Mouse (Mus musculus): ENCODE results near the gene Sart3. TPM values are rescaled to one million over a fixed set of nuclear protein-coding genes. Genes with fewer than 3 reads are reported as not detected.

Sart3 gene
- polyA plus RNA-seq, 1 experiment from 2014 or later = 52.0 TPM

DNA sequence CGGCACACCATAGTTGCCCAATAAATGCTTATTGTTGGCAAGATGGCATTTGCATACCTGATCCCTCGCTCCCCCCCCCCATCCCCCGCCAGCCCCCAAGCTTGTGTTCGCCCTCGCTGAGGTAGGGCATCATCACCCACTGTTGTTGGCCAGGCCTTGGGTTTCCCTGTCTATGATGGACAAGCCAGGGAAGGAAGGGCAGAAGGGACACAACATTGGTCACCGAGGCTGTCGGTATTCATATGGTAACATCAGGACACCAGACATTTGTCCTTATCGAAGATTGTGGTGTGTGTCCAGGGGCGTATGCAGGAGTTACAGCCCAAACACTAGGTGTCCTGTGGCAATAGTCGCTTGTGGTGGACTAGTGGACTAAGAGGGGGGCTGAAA, 36.2 kb downstream of the Sart3 start:
- peak overlapping the region; percentile 76 for H3K9ac ChIP-seq (ENCODE audit: low read depth, low read length)
- H3K27ac ChIP-seq (ENCODE audit: low read depth, low read length) = peak overlapping the region; percentile 90
- H3K27me3 ChIP-seq (replicated peaks; ENCODE audit: control insufficient read depth, insufficient read depth, low read length) = no peaks in the 10 kb centered on the region
- no peak for DNase-seq (ENCODE audit: low spot score)
- peaks cover 23% of the 10 kb centered on the region for H3K36me3 ChIP-seq (ENCODE audit: control insufficient read depth, insufficient read depth, low read length)
- H3K9me3 ChIP-seq (ENCODE audit: control insufficient read depth, low read length) = no peaks in the 10 kb centered on the region
- ATAC-seq (replicated peaks; ENCODE audit: low FRiP score) = 0 out of 2 replicates have a peak, but pooled peaks have one; percentile 3
- H3K4me2 ChIP-seq = peak overlapping the region; percentile 92
- peaks cover 14% of the 10 kb centered on the region for H3K4me1 ChIP-seq (replicated peaks; ENCODE audit: control insufficient read depth, insufficient read depth, low read length)
- 4% methylated on average over 10 of the region's 10 CpGs for WGBS
- H3K4me3 ChIP-seq (ENCODE audit: low read depth, low read length) = peak overlapping the region; percentile 79

DNA sequence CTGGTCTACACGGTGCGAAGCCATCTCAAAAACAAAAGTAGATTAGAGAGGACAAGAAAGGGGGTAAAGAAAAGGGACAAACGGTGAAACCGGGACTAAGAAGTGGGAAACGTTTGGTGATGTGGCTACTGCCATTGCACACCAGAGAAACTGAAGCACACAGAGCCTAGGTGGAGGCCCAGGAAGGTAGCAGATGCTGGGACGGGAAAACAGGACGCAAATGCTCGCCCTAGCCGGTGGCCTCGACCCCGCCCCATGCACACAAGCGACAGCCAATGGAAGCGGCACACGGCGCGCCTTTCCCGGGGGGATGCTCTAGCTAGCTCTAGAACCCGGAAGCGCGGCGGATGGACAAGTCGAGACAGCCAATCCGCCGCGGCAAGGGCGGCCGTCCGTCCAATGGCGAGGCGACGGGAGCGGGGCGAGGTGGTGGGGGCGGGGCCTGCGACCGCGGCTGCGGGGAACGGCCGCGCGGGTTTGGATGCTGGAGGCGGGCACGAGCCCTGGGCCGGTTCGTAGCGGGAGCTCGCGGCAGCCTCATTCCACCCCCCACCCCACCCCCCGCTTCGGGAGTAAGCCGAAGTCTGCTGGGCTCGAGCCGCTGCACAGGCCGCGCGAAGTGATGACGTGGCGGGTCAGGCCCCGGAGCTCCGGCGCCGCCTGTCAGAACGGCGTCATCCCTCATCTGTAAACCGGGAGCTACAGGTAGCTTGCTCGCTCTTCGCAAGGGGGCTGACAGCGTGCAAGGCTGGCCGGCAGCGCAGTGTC, 36.8 kb downstream of the Sart3 start, which contains the start of gene Ficd:
Gene Ficd (plus strand): TSS at position 459 of the 768 bp plus-strand sequence.
- H3K27ac ChIP-seq (ENCODE audit: low read depth, low read length) = peak within 1 kb of the TSS; percentile 90
- peak within 1 kb of the TSS; percentile 80 for H3K9ac ChIP-seq (ENCODE audit: low read depth, low read length)
- peak within 1 kb of the TSS; percentile 79 for H3K4me3 ChIP-seq (ENCODE audit: low read depth, low read length)
- H3K4me1 ChIP-seq (replicated peaks; ENCODE audit: control insufficient read depth, insufficient read depth, low read length) = peaks cover 14% of the 10 kb centered on the region
- DNase-seq (ENCODE audit: low spot score) (peak; percentile 96), ATAC-seq (replicated peaks; ENCODE audit: low FRiP score) (peak; percentile 96)
- 2% methylated on average over 69 of the region's 71 CpGs for WGBS
- H3K27me3 ChIP-seq (replicated peaks; ENCODE audit: control insufficient read depth, insufficient read depth, low read length) = no peaks in the 10 kb centered on the region
- peak within 1 kb of the TSS; percentile 92 for H3K4me2 ChIP-seq
- no peaks in the 10 kb centered on the region for H3K9me3 ChIP-seq (ENCODE audit: control insufficient read depth, low read length)
- peaks cover 18% of the 10 kb centered on the region for H3K36me3 ChIP-seq (ENCODE audit: control insufficient read depth, insufficient read depth, low read length)

DNA sequence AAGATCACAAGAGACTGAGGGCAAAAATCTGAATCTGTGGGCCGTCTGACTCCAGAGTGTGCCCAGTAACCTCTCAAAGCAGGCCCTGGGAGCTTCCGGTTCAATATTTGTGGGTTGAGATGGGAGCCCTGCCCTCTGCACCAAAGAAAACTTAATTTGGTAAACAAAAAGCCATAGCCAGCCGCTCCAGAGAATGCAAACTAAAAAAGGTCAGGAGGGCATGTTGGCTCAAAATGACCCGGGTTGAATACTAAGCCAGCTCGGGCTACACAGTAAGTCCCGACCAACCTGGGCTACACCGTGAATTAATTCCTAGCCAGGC, 37.3 kb downstream of the Sart3 start:
- peaks cover 14% of the 10 kb centered on the region for H3K4me1 ChIP-seq (replicated peaks; ENCODE audit: control insufficient read depth, insufficient read depth, low read length)
- H3K9me3 ChIP-seq (ENCODE audit: control insufficient read depth, low read length) = no peaks in the 10 kb centered on the region
- peak overlapping the region; percentile 90 for H3K27ac ChIP-seq (ENCODE audit: low read depth, low read length)
- ATAC-seq (replicated peaks; ENCODE audit: low FRiP score) (peak; percentile 40), DNase-seq (ENCODE audit: low spot score) (no peak)
- 27% methylated on average over 7 of the region's 7 CpGs for WGBS
- H3K27me3 ChIP-seq (replicated peaks; ENCODE audit: control insufficient read depth, insufficient read depth, low read length) = no peaks in the 10 kb centered on the region
- peaks cover 16% of the 10 kb centered on the region for H3K36me3 ChIP-seq (ENCODE audit: control insufficient read depth, insufficient read depth, low read length)
- peak overlapping the region; percentile 80 for H3K9ac ChIP-seq (ENCODE audit: low read depth, low read length)
- H3K4me3 ChIP-seq (ENCODE audit: low read depth, low read length) = peak overlapping the region; percentile 79
- peak overlapping the region; percentile 82 for H3K4me2 ChIP-seq

DNA sequence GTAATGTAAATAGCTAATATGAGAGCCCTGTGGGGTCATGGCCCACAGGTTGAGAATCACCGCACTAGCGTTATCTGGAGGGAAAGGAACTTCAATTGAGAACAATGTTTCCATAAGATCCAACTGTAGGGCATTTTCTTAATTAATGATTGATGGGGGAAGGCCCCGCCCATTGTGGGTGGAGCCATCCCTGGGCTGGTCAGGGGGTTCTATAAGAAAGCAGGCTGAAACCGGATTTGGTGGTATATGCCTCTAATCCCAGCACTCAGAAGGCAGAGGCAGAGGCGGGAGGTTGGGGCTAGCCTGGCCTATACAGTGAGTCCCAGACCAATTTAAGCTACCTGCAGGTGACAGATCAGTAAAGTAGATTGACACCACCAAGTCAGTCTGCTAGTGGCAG, 37.9 kb downstream of the Sart3 start:
- Histone ChIP-seq H3K27ac (ENCODE audit: low read depth, low read length) (peak overlapping the region; percentile 90; the same call in 1 of the 2 replicates), H3K27me3 (replicated peaks; ENCODE audit: control insufficient read depth, insufficient read depth, low read length) (no peaks in the 10 kb centered on the region), H3K4me2 (no peak overlapping the region; the same call in 1 of the 2 replicates), H3K4me1 (replicated peaks; ENCODE audit: control insufficient read depth, insufficient read depth, low read length) (peaks cover 14% of the 10 kb centered on the region), H3K36me3 (ENCODE audit: control insufficient read depth, insufficient read depth, low read length) (peaks cover 14% of the 10 kb centered on the region), H3K9me3 (ENCODE audit: control insufficient read depth, low read length) (no peaks in the 10 kb centered on the region), H3K4me3 (ENCODE audit: low read depth, low read length) (no peak overlapping the region), H3K9ac (ENCODE audit: low read depth, low read length) (peak overlapping the region; percentile 80; the same call in 1 of the 2 replicates)
- 65% methylated on average over 5 of the region's 5 CpGs for WGBS
- no peak for ATAC-seq (replicated peaks; ENCODE audit: low FRiP score)
- no peak for DNase-seq (ENCODE audit: low spot score)

DNA sequence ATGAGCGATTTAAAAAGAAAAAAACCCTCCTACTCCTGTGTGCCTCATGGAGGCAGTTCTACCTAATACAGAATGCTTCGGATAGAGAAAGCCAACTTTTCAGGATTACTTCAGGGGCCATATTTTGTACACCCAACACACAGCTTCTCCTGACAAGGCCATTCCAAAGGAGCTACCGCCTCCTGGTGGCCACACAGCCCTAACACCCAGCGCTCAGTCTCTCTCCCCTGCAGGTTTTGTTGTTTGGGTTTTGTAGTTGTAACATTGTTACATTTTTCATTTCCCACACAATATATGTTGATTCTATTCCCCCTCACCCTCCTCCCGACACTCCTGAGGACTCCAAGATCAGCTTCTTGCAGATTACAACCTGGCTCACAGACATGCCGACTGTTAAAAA, 40.1 kb downstream of the Sart3 start:
- Histone ChIP-seq H3K4me3 (ENCODE audit: low read depth, low read length) (no peak overlapping the region), H3K4me1 (replicated peaks; ENCODE audit: control insufficient read depth, insufficient read depth, low read length) (peaks cover 13% of the 10 kb centered on the region), H3K27ac (ENCODE audit: low read depth, low read length) (no peak overlapping the region), H3K27me3 (replicated peaks; ENCODE audit: control insufficient read depth, insufficient read depth, low read length) (0 out of 2 replicates have a peak, but pooled peaks cover 1% of the 10 kb centered on the region), H3K36me3 (ENCODE audit: control insufficient read depth, insufficient read depth, low read length) (no peaks in the 10 kb centered on the region), H3K4me2 (no peak overlapping the region), H3K9me3 (ENCODE audit: control insufficient read depth, low read length) (no peaks in the 10 kb centered on the region), H3K9ac (ENCODE audit: low read depth, low read length) (no peak overlapping the region)
- ATAC-seq (replicated peaks; ENCODE audit: low FRiP score) (no peak), DNase-seq (ENCODE audit: low spot score) (no peak)
- WGBS = 29% methylated on average over 6 of the region's 6 CpGs

DNA sequence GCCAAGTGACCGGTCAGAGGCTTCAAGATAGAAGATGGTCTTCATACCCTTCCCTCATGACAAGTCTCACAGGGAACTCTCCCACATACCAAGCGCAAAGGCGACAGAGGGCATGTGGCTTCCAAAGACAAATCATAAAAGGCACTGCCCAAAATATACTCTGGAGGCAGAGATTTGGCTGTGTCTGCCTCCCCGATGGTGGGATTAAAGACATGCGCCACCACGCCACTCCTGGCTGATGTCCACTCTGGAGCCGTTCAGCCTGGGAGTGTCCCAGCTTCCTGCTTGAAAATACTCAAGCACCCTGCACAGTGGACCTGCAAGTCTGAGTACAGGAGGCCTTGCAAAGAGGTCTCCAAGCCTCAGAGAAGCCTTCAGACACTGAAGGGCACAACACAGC, 41.1 kb downstream of the Sart3 start:
- no peaks in the 10 kb centered on the region for H3K9me3 ChIP-seq (ENCODE audit: control insufficient read depth, low read length)
- H3K9ac ChIP-seq (ENCODE audit: low read depth, low read length) = no peak overlapping the region
- H3K27me3 ChIP-seq (replicated peaks; ENCODE audit: control insufficient read depth, insufficient read depth, low read length) = 0 out of 2 replicates have a peak, but pooled peaks cover 4% of the 10 kb centered on the region
- H3K4me3 ChIP-seq (ENCODE audit: low read depth, low read length) = no peak overlapping the region
- 86% methylated on average over 7 of the region's 7 CpGs for WGBS
- DNase-seq (ENCODE audit: low spot score) = no peak
- H3K36me3 ChIP-seq (ENCODE audit: control insufficient read depth, insufficient read depth, low read length) = no peaks in the 10 kb centered on the region
- no peak for ATAC-seq (replicated peaks; ENCODE audit: low FRiP score)
- no peak overlapping the region for H3K4me2 ChIP-seq
- H3K4me1 ChIP-seq (replicated peaks; ENCODE audit: control insufficient read depth, insufficient read depth, low read length) = peaks cover 3% of the 10 kb centered on the region; the same call in 1 of the 2 replicates
- H3K27ac ChIP-seq (ENCODE audit: low read depth, low read length) = no peak overlapping the region

DNA sequence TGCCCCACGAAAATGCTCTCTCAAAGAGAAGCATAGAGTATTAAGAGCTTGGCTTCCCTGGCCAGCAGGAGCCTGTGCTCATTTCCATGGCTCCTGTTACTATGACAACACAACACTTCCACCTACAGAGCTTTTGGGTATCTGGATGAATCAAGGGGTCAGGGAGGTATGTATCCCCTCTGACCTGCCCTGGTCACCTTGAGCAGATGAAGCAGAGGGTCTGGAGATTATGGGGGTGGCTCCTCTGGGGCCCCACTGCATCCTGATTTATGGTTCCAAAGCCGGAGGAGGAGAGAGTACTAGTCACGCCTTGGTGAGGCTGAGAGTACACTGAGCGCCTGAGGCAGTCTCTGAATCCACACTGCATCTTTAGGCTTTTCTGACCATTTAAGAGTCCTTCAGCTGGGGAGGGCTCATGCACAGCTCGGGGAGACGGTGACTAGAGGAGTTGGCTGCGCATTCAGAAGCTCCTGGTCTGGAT, 41.6 kb downstream of the Sart3 start:
- H3K4me1 ChIP-seq (replicated peaks; ENCODE audit: control insufficient read depth, insufficient read depth, low read length) = peaks cover 3% of the 10 kb centered on the region; the same call in 1 of the 2 replicates
- H3K36me3 ChIP-seq (ENCODE audit: control insufficient read depth, insufficient read depth, low read length) = no peaks in the 10 kb centered on the region
- H3K27me3 ChIP-seq (replicated peaks; ENCODE audit: control insufficient read depth, insufficient read depth, low read length) = 0 out of 2 replicates have a peak, but pooled peaks cover 4% of the 10 kb centered on the region
- no peak overlapping the region for H3K4me3 ChIP-seq (ENCODE audit: low read depth, low read length)
- WGBS = 74% methylated on average over 7 of the region's 7 CpGs
- H3K27ac ChIP-seq (ENCODE audit: low read depth, low read length) = no peak overlapping the region
- DNase-seq (ENCODE audit: low spot score) (no peak), ATAC-seq (replicated peaks; ENCODE audit: low FRiP score) (no peak)
- H3K4me2 ChIP-seq = no peak overlapping the region
- no peaks in the 10 kb centered on the region for H3K9me3 ChIP-seq (ENCODE audit: control insufficient read depth, low read length)
- H3K9ac ChIP-seq (ENCODE audit: low read depth, low read length) = no peak overlapping the region

DNA sequence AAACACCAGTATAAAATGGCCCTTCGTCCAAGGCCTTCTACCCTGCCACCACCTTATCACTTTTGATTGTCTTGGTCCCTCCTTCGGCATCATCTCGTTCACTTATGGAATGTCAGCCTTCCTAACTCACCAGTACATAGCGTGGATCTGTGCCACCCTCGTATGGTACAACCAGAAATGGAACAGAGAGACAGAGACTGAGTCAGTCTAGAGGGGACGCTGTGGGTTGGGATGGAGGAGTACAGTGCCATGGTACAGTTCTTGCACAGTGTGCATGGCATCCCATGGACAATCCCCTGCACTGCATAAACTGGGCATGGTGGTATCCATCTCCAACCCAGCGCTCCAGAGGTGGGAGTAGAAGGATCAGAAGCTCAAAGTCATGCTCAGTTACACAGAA, 43.6 kb downstream of the Sart3 start:
- Histone ChIP-seq H3K27ac (ENCODE audit: low read depth, low read length) (no peak overlapping the region), H3K9ac (ENCODE audit: low read depth, low read length) (no peak overlapping the region), H3K4me3 (ENCODE audit: low read depth, low read length) (no peak overlapping the region), H3K36me3 (ENCODE audit: control insufficient read depth, insufficient read depth, low read length) (no peaks in the 10 kb centered on the region), H3K9me3 (ENCODE audit: control insufficient read depth, low read length) (no peaks in the 10 kb centered on the region), H3K4me1 (replicated peaks; ENCODE audit: control insufficient read depth, insufficient read depth, low read length) (no peaks in the 10 kb centered on the region), H3K4me2 (no peak overlapping the region), H3K27me3 (replicated peaks; ENCODE audit: control insufficient read depth, insufficient read depth, low read length) (peaks cover 4% of the 10 kb centered on the region; the same call in 1 of the 2 replicates)
- ATAC-seq (replicated peaks; ENCODE audit: low FRiP score) (no peak), DNase-seq (ENCODE audit: low spot score) (no peak)
- WGBS = 78% methylated on average over 7 of the region's 7 CpGs

DNA sequence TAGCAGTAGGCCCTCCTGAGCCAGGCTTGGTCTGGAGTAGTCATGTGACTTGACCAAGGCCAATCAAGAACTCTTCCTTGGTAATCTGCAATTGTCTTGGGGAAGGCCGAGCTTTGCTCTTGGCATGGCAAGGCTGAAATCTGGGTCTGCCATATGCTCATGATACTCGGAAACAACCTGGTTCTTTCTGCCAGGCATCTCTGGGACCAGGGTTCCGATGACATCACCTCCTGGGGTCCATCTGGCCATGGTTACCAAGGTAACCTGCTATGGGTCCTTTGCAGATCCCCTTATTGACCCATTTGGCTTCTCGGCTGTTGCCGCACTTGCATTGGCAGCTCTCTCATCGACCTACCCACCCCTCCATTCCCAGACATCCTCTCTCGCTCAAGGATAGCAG, 44.3 kb downstream of the Sart3 start:
- Histone ChIP-seq H3K27me3 (replicated peaks; ENCODE audit: control insufficient read depth, insufficient read depth, low read length) (peaks cover 8% of the 10 kb centered on the region; the same call in 1 of the 2 replicates), H3K9me3 (ENCODE audit: control insufficient read depth, low read length) (no peaks in the 10 kb centered on the region), H3K4me3 (ENCODE audit: low read depth, low read length) (no peak overlapping the region), H3K36me3 (ENCODE audit: control insufficient read depth, insufficient read depth, low read length) (no peaks in the 10 kb centered on the region), H3K27ac (ENCODE audit: low read depth, low read length) (no peak overlapping the region), H3K4me1 (replicated peaks; ENCODE audit: control insufficient read depth, insufficient read depth, low read length) (no peaks in the 10 kb centered on the region), H3K4me2 (no peak overlapping the region), H3K9ac (ENCODE audit: low read depth, low read length) (no peak overlapping the region)
- DNase-seq (ENCODE audit: low spot score) = no peak
- WGBS = 73% methylated on average over 7 of the region's 7 CpGs
- ATAC-seq (replicated peaks; ENCODE audit: low FRiP score) = no peak

Measured in liver, embryonic 11.5 days (tissue).